Mouse (Mus musculus): ENCODE data around the gene Shc1. TPM values are rescaled to one million over a fixed set of nuclear protein-coding genes. Genes with fewer than 3 reads are reported as not detected.

Shc1 gene
- polyA plus RNA-seq, 1 experiment from 2014 or later: 51.8 TPM

GRCm38 (mm10) chr3:89393605-89394004 lies 24.6 kb upstream of the Shc1 start:
- H3K4me1 ChIP-seq: peaks cover 71% of the 10 kb centered on the region
- WGBS: 0% methylated on average over 15 of the region's 15 CpGs
- H3K4me3 ChIP-seq: peak overlapping the region; percentile 61
- peak; percentile 98 for DNase-seq (ENCODE audit: low spot score)
- no peaks in the 10 kb centered on the region for H3K9me3 ChIP-seq (replicated peaks)
- H3K27ac ChIP-seq (replicated peaks): peak overlapping the region; percentile 88
- H3K36me3 ChIP-seq: no peaks in the 10 kb centered on the region
- peaks cover 49% of the 10 kb centered on the region for H3K27me3 ChIP-seq (ENCODE audit: low read depth, poor library complexity, severe bottlenecking)

GRCm38 (mm10) chr3:89394006-89394893 lies 24.0 kb upstream of the Shc1 start, which contains the start of gene Zbtb7b:
Gene Zbtb7b, minus strand, starts transcription at chr3:89394776.
- peak; percentile 70 for DNase-seq (ENCODE audit: low spot score)
- peaks cover 49% of the 10 kb centered on the region for H3K27me3 ChIP-seq (ENCODE audit: low read depth, poor library complexity, severe bottlenecking)
- H3K9me3 ChIP-seq (replicated peaks): no peaks in the 10 kb centered on the region
- H3K4me1 ChIP-seq: peaks cover 69% of the 10 kb centered on the region
- peak within 1 kb of the TSS; percentile 61 for H3K4me3 ChIP-seq
- WGBS: 0% methylated on average over 41 of the region's 42 CpGs
- peak within 1 kb of the TSS; percentile 88 for H3K27ac ChIP-seq (replicated peaks)
- no peaks in the 10 kb centered on the region for H3K36me3 ChIP-seq

DNA sequence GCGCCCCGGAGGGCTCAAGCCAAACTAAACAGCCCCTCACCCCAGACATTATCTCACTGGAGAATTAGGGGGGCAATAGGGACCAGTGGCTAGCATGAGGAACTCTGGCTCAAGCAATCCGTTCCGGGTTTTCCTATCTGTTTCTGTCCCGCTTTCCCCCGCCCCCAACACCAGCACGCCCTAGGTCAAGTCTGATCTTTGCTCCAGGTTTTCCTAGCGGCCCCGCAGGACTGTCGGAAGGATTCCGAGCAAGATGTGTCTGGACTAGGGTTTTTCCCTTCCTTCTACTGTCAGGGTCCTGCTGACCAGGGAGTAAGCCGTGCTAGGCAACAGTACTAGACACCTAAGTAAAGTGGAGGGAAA lies 23.4 kb upstream of the Shc1 start:
- H3K4me1 ChIP-seq: peaks cover 69% of the 10 kb centered on the region
- H3K36me3 ChIP-seq: no peaks in the 10 kb centered on the region
- peaks cover 42% of the 10 kb centered on the region for H3K27me3 ChIP-seq (ENCODE audit: low read depth, poor library complexity, severe bottlenecking)
- peak overlapping the region; percentile 61 for H3K4me3 ChIP-seq
- H3K27ac ChIP-seq (replicated peaks): peak overlapping the region; percentile 88
- WGBS: under 1% methylated on average over 12 of the region's 12 CpGs
- H3K9me3 ChIP-seq (replicated peaks): no peaks in the 10 kb centered on the region
- DNase-seq (ENCODE audit: low spot score): peak; percentile 89

DNA sequence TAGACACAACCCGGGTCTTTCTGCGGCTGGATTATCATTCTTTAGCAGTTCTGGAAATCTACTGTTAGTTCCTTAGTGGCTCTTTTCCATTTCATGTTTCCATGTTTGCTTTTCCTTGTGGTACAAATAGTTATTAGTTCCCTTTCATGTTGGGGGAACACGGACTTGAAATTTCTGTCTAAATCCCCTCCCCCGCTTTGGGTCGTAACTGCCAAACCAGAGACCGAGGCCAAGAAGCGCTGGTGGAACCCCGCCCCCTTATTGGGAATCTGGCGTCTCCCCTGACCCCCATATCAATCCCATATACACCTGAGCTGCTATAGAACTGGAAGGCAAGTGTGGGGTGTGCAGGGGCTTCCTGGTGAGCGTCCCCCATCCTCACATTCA lies 22.8 kb upstream of the Shc1 start:
- Histone ChIP-seq H3K4me3 (peak overlapping the region; percentile 61), H3K4me1 (peaks cover 65% of the 10 kb centered on the region), H3K9me3 (replicated peaks) (no peaks in the 10 kb centered on the region), H3K27me3 (ENCODE audit: low read depth, poor library complexity, severe bottlenecking) (peaks cover 37% of the 10 kb centered on the region), H3K27ac (replicated peaks) (peak overlapping the region; percentile 88), H3K36me3 (0 out of 2 replicates have a peak, but pooled peaks cover 2% of the 10 kb centered on the region)
- no peak for DNase-seq (ENCODE audit: low spot score)
- under 1% methylated on average over 10 of the region's 10 CpGs for whole genome bisulfite sequencing

GRCm38 (mm10) chr3:89395806-89396653 lies 22.2 kb upstream of the Shc1 start:
- no peaks in the 10 kb centered on the region for H3K9me3 ChIP-seq (replicated peaks)
- DNase-seq (ENCODE audit: low spot score): peak; percentile 79
- peaks cover 59% of the 10 kb centered on the region for H3K4me1 ChIP-seq
- peaks cover 31% of the 10 kb centered on the region for H3K27me3 ChIP-seq (ENCODE audit: low read depth, poor library complexity, severe bottlenecking)
- under 1% methylated on average over 44 of the region's 44 CpGs for WGBS
- 0 out of 2 replicates have a peak, but pooled peaks cover 5% of the 10 kb centered on the region for H3K36me3 ChIP-seq
- H3K27ac ChIP-seq (replicated peaks): peak overlapping the region; percentile 79
- H3K4me3 ChIP-seq: peak overlapping the region; percentile 61

GRCm38 (mm10) chr3:89396654-89397005 lies 21.6 kb upstream of the Shc1 start:
- Histone ChIP-seq H3K4me3 (peak overlapping the region; percentile 61), H3K4me1 (peaks cover 53% of the 10 kb centered on the region), H3K9me3 (replicated peaks) (no peaks in the 10 kb centered on the region), H3K36me3 (peaks cover 11% of the 10 kb centered on the region; the same call in 1 of the 2 replicates), H3K27ac (replicated peaks) (peak overlapping the region; percentile 79; the same call in 1 of the 2 replicates), H3K27me3 (ENCODE audit: low read depth, poor library complexity, severe bottlenecking) (peaks cover 25% of the 10 kb centered on the region)
- 3% methylated on average over 4 of the region's 4 CpGs for WGBS
- DNase-seq (ENCODE audit: low spot score): no peak

DNA sequence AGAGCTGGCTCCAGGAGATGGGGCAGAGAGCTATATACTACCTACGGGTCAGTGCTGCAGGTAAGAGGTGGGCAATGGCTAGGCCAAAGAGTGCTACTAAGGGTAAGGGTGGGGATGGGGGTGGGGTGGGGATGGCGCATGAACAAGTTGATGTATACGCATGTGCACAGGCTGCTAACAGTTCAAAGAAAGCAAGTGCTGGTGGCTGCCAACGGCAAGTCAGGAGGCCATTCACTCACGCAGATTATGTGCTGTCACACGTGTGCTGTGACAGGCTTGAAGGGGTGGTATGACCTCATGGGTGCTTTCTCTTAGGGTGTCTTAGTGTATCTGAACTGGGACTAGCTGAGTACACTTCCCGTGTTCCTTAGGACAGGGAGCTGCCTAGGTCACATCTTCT lies 16.9 kb upstream of the Shc1 start:
- DNase-seq (ENCODE audit: low spot score): no peak
- Histone ChIP-seq H3K27me3 (ENCODE audit: low read depth, poor library complexity, severe bottlenecking) (no peaks in the 10 kb centered on the region; the same call in 1 of the 2 replicates), H3K27ac (replicated peaks) (no peak overlapping the region), H3K9me3 (replicated peaks) (no peaks in the 10 kb centered on the region), H3K4me3 (no peak overlapping the region), H3K36me3 (peaks cover 48% of the 10 kb centered on the region), H3K4me1 (peaks cover 12% of the 10 kb centered on the region)
- 93% methylated on average over 7 of the region's 7 CpGs for WGBS

GRCm38 (mm10) chr3:89402693-89403092 lies 15.6 kb upstream of the Shc1 start, which contains the start of gene Lenep:
Gene Lenep, minus strand, starts transcription at chr3:89402793.
- Histone ChIP-seq H3K9me3 (replicated peaks) (no peaks in the 10 kb centered on the region), H3K27ac (replicated peaks) (no peak within 1 kb of the TSS), H3K27me3 (ENCODE audit: low read depth, poor library complexity, severe bottlenecking) (no peaks in the 10 kb centered on the region), H3K4me3 (no peak within 1 kb of the TSS), H3K4me1 (peaks cover 6% of the 10 kb centered on the region; the same call in 1 of the 2 replicates), H3K36me3 (peaks cover 59% of the 10 kb centered on the region)
- no peak for DNase-seq (ENCODE audit: low spot score)
- WGBS: 76% methylated on average over 5 of the region's 5 CpGs

DNA sequence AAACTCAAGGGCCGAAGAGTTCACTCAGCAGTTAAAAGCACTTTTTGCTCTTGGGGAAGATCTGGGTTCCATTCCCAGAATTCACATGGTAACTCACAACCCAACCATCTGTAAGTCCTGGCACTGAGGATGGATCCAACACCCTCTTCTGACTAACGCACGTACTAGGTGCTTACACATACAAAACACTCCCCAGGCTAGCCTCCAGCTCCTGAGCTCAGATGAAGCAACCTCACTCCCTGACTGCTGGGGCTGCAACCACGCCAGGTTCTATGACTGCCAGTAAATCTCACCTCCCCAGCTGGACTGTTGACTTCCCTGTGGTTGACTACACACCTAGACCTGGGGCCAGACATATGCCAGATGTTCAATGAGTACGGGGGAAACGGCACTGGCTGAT lies 11.4 kb upstream of the Shc1 start:
- H3K4me1 ChIP-seq: peaks cover 18% of the 10 kb centered on the region
- no peak for DNase-seq (ENCODE audit: low spot score)
- 91% methylated on average over 6 of the region's 6 CpGs for WGBS
- H3K4me3 ChIP-seq: no peak overlapping the region
- peaks cover 60% of the 10 kb centered on the region for H3K36me3 ChIP-seq
- no peak overlapping the region for H3K27ac ChIP-seq (replicated peaks)
- H3K27me3 ChIP-seq (ENCODE audit: low read depth, poor library complexity, severe bottlenecking): no peaks in the 10 kb centered on the region
- no peaks in the 10 kb centered on the region for H3K9me3 ChIP-seq (replicated peaks)

DNA sequence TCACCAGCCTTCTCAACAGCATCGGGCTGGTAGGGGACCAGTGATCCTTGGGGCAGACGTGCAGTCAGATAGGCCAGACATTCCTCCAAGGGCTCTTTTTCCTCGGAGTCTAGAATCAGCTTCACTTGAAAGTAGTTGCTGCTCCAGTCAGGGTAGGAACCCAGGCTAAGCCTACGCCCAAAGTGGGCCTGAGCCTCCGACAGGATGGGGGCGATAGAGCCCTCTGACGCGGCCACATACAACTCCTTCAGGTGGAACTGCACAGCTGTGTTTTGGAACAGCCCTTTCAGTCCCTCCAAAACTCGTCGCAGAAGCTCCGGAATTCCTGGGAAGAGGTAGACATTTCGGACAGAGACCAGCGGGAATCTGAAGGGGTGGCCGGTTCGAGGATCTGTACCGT lies 9.8 kb upstream of the Shc1 start:
- Histone ChIP-seq H3K27ac (replicated peaks) (no peak overlapping the region), H3K36me3 (peaks cover 50% of the 10 kb centered on the region), H3K4me3 (no peak overlapping the region; the same call in 1 of the 2 replicates), H3K9me3 (replicated peaks) (no peaks in the 10 kb centered on the region), H3K27me3 (ENCODE audit: low read depth, poor library complexity, severe bottlenecking) (no peaks in the 10 kb centered on the region), H3K4me1 (peaks cover 17% of the 10 kb centered on the region)
- WGBS: 65% methylated on average over 16 of the region's 16 CpGs
- no peak for DNase-seq (ENCODE audit: low spot score)

GRCm38 (mm10) chr3:89409701-89410100 lies 8.5 kb upstream of the Shc1 start:
- H3K9me3 ChIP-seq (replicated peaks): no peaks in the 10 kb centered on the region
- H3K36me3 ChIP-seq: peaks cover 49% of the 10 kb centered on the region
- DNase-seq (ENCODE audit: low spot score): no peak
- H3K27me3 ChIP-seq (ENCODE audit: low read depth, poor library complexity, severe bottlenecking): no peaks in the 10 kb centered on the region
- no peak overlapping the region for H3K4me3 ChIP-seq
- no peak overlapping the region for H3K27ac ChIP-seq (replicated peaks)
- WGBS: 98% methylated on average over 3 of the region's 3 CpGs
- peaks cover 17% of the 10 kb centered on the region for H3K4me1 ChIP-seq

- peak overlapping the region; percentile 73; the same call in 1 of the 2 replicates for H3K27ac ChIP-seq (replicated peaks)
- no peak for DNase-seq (ENCODE audit: low spot score)
Observed at GRCm38 (mm10) chr3:89410864-89411263, 7.4 kb upstream of the Shc1 start.

More at GRCm38 (mm10) chr3:89410864-89411263, 7.4 kb upstream of the Shc1 start:
- Histone ChIP-seq H3K4me1 (peaks cover 17% of the 10 kb centered on the region), H3K4me3 (peak overlapping the region; percentile 65), H3K9me3 (replicated peaks) (no peaks in the 10 kb centered on the region), H3K36me3 (peaks cover 54% of the 10 kb centered on the region), H3K27me3 (ENCODE audit: low read depth, poor library complexity, severe bottlenecking) (no peaks in the 10 kb centered on the region)
- 82% methylated on average over 10 of the region's 10 CpGs for WGBS

Measured in midbrain, embryonic 10.5 days (tissue).